Comparison of ENCODE assay signal across 10 mouse cellular contexts in genomic region chr12:33285354-33285753, GRCm38 (mm10).
A peak's percentile ranks its signal among the peaks of the same experiment; 100 is the strongest.
DNase-seq lines count a peak whose midpoint lies in the region; ATAC-seq and TF ChIP-seq lines count a peak whose summit lies in the region.
"Had no signal": no experiment of that assay in that cellular context is flagged by ENCODE, and none has a peak within 500 bp of the region (broad histone marks: within the 10 kb centered on the region; RNA-seq: fewer than 3 reads in every experiment).

No protein-coding gene starts in this region.

- no peak for TF ChIP-seq POLR2A in myocyte (IDR thresholded peaks at IDR 0.05; ENCODE audit: insufficient read length, low read depth)

- H3K9ac ChIP-seq in kidney, embryonic 14.5 days (ENCODE audit: low read depth, low read length): no peak overlapping the region
- H3K9ac ChIP-seq in forebrain, embryonic 14.5 days (ENCODE audit: low read length): no peak overlapping the region
- H3K9ac ChIP-seq: stomach, embryonic 15.5 days had no signal

- no peak; the same call in 1 of the 2 replicates for ATAC-seq in kidney, embryonic 14.5 days (ENCODE audit: low FRiP score, low TSS enrichment)
- ATAC-seq in forebrain, embryonic 14.5 days: no peak

- H3K27ac ChIP-seq in kidney, embryonic 14.5 days (ENCODE audit: low read depth, low read length): no peak overlapping the region
- H3K27ac ChIP-seq in forebrain, embryonic 14.5 days (ENCODE audit: low read depth, low read length): no peak overlapping the region
- H3K27ac ChIP-seq: stomach, embryonic 15.5 days had no signal

- WGBS in kidney, embryonic 14.5 days: 53% methylated on average over 4 of the region's 4 CpGs
- WGBS in forebrain, embryonic 14.5 days: 20% methylated on average over 4 of the region's 4 CpGs

- H3K9me3 ChIP-seq in kidney, embryonic 14.5 days (ENCODE audit: control insufficient read depth, low read length): no peaks in the 10 kb centered on the region
- H3K9me3 ChIP-seq in forebrain, embryonic 14.5 days (replicated peaks; ENCODE audit: control insufficient read depth, low read length): no peaks in the 10 kb centered on the region
- H3K9me3 ChIP-seq: stomach, embryonic 15.5 days had no signal

- peak; percentile 18 for DNase-seq in adrenal gland, adult 2 months
- DNase-seq in adrenal gland, adult 8-10 months: no peak
- peak; percentile 48 for DNase-seq in kidney, adult 11 months
- DNase-seq in ovary, postnatal 36 days (ENCODE audit: low spot score): peak; percentile 34
- DNase-seq in ovary, postnatal 14 days (ENCODE audit: low spot score): no peak
- DNase-seq in forebrain, embryonic 14.5 days (ENCODE audit: low spot score): no peak

- H3K4me3 ChIP-seq in kidney, embryonic 14.5 days (ENCODE audit: low read length): no peak overlapping the region
- no peak overlapping the region for H3K4me3 ChIP-seq in myocyte
- no peak overlapping the region for H3K4me3 ChIP-seq in forebrain, embryonic 14.5 days (ENCODE audit: low read depth, low read length)
- H3K4me3 ChIP-seq: erythroblast, embryonic 14.5 days; stomach, embryonic 15.5 days had no signal

- no peaks in the 10 kb centered on the region for H3K79me2 ChIP-seq in myocyte (ENCODE audit: control insufficient read depth, insufficient read depth)

- H3K4me2 ChIP-seq in kidney, embryonic 14.5 days (replicated peaks; ENCODE audit: low read depth, low read length): no peak overlapping the region
- peak overlapping the region; percentile 38 for H3K4me2 ChIP-seq in myocyte (ENCODE audit: low read depth)
- no peak overlapping the region for H3K4me2 ChIP-seq in forebrain, embryonic 14.5 days (ENCODE audit: low read length)
- H3K4me2 ChIP-seq: stomach, embryonic 15.5 days had no signal

- H3K27me3 ChIP-seq in kidney, embryonic 14.5 days (ENCODE audit: control insufficient read depth, insufficient read depth, low read length): no peaks in the 10 kb centered on the region
- H3K27me3 ChIP-seq in myocyte (ENCODE audit: control insufficient read depth, insufficient read depth, insufficient read length): no peaks in the 10 kb centered on the region
- no peaks in the 10 kb centered on the region for H3K27me3 ChIP-seq in forebrain, embryonic 14.5 days (replicated peaks; ENCODE audit: control insufficient read depth, insufficient read depth, low read length)
- H3K27me3 ChIP-seq: stomach, embryonic 15.5 days had no signal

- H3K4me1 ChIP-seq in kidney, embryonic 14.5 days (ENCODE audit: control insufficient read depth, insufficient read depth, low read length): peaks cover 18% of the 10 kb centered on the region
- H3K4me1 ChIP-seq in forebrain, embryonic 14.5 days (ENCODE audit: control insufficient read depth, insufficient read depth, low read length): peaks cover 8% of the 10 kb centered on the region

- no peak overlapping the region for H3ac ChIP-seq in myocyte (ENCODE audit: control insufficient read depth, insufficient read length)

- H3K36me3 ChIP-seq in kidney, embryonic 14.5 days (ENCODE audit: control insufficient read depth, insufficient read depth, low read length): no peaks in the 10 kb centered on the region
- H3K36me3 ChIP-seq in myocyte (ENCODE audit: control insufficient read depth, insufficient read depth): no peaks in the 10 kb centered on the region
- no peaks in the 10 kb centered on the region for H3K36me3 ChIP-seq in forebrain, embryonic 14.5 days (ENCODE audit: control insufficient read depth, insufficient read depth, low read length)
- H3K36me3 ChIP-seq: stomach, embryonic 15.5 days had no signal

TF ChIP-seq in myocyte, 11 proteins besides CTCF, POLR2A, EP300 and RAD21:
- no peak for TF ChIP-seq REST (IDR thresholded peaks at IDR 0.05; ENCODE audit: insufficient read depth, insufficient read length)
- no peak for TF ChIP-seq POLR2AphosphoS2 (IDR thresholded peaks at IDR 0.05; ENCODE audit: insufficient read length, low read depth)
- TF ChIP-seq TCF12 (IDR thresholded peaks at IDR 0.05; ENCODE audit: insufficient read depth, poor library complexity, severe bottlenecking): no peak
- TF ChIP-seq MAX (IDR thresholded peaks at IDR 0.05; ENCODE audit: low read depth): no peak
- no peak for TF ChIP-seq SRF (IDR thresholded peaks at IDR 0.05; ENCODE audit: control insufficient read depth, insufficient read length, low read depth)
- no peak for TF ChIP-seq E2F4 (IDR thresholded peaks at IDR 0.05; ENCODE audit: insufficient read depth)
- TF ChIP-seq MYOG (IDR thresholded peaks at IDR 0.05; ENCODE audit: control insufficient read depth in 1 of 3, insufficient read depth in 1 of 3, insufficient read length in 2 of 3, low read depth in 2 of 3): no peak
- TF ChIP-seq TCF3 (IDR thresholded peaks at IDR 0.05; ENCODE audit: insufficient read length, low read depth): no peak
- no peak for TF ChIP-seq MYOD1 (IDR thresholded peaks at IDR 0.05; ENCODE audit: control insufficient read depth in 1 of 3, insufficient read length in 2 of 3, low read depth in 2 of 3)
- no peak for TF ChIP-seq CEBPB (IDR thresholded peaks at IDR 0.05; ENCODE audit: insufficient read depth, poor library complexity, severe bottlenecking)
- TF ChIP-seq USF1 (IDR thresholded peaks at IDR 0.05; ENCODE audit: low read depth): no peak

Comparison
In these comparisons a context has a peak if more than half of its experiments do, and no peak if none do; other contexts are left out.
1. DNase-seq: peak in adrenal gland, adult 2 months (single experiment), kidney, adult 11 months (single experiment) and ovary, postnatal 36 days (single experiment); none in adrenal gland, adult 8-10 months (single experiment), ovary, postnatal 14 days (single experiment) and forebrain, embryonic 14.5 days (single experiment).